Mouse (Mus musculus) thymus, adult 2 months (tissue): ENCODE data around the gene Iffo2.

Source experiments
- CTCF ChIP-seq: fragments of 200-500 bp; IDR thresholded peaks from 2 replicates; pipeline ENCODE4 v1.5.1; 2012; ENCODE audit warnings: mild to moderate bottlenecking, control low read depth, low read length, moderate library complexity, borderline replicate concordance; ENCODE audit not compliant: control insufficient read depth, poor library complexity, insufficient read depth; ENCODE audit errors: extremely low read depth
- POLR2A ChIP-seq: fragments of 200-500 bp; IDR thresholded peaks from 2 replicates; pipeline ENCODE4 v1.6.1; 2012; ENCODE audit warnings: mild to moderate bottlenecking, low read length, control low read depth, moderate library complexity; ENCODE audit not compliant: control insufficient read depth, poor library complexity, insufficient read depth; ENCODE audit errors: extremely low read depth

- TF ChIP-seq CTCF (no peak), POLR2A (no peak)
These were observed 89.4 kb downstream of the Iffo2 start for GRCm38 (mm10) chr4:139619765-139620164.
